10 mouse cellular contexts compared by ENCODE assay signal in the genomic region with DNA sequence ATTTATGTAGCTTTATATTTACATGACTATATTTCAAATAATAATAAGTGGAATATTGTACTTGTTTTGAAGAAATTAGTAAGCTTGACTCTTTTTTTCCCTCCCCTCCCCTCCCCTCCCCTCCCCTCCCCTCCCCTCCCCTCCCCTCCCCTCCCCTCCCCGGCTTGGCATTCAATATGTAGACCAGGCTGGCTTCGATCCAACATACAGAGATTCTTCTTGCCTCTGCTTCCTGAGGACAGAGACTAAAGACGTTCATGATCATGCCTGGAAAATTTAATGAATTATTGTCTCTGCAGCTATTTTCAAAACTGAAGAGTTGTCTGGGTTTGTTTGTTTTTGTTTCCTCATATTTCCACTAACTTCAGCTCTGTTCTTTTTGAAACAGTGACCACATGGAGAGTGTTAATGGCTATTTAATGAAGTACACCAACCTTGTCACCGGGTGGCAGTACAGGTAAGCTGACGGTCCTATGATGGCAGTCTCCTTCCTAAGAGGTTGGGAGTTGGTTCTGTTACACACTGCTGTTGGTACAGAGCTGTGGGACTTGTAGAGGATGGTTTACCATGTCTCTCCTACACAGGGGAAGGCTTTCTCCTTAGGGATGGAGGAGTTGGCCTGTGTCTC. TPM values are rescaled to one million over a fixed set of nuclear protein-coding genes. Genes with fewer than 3 reads are reported as not detected.
DNase-seq lines count a peak whose midpoint lies in the region; ATAC-seq and TF ChIP-seq lines count a peak whose summit lies in the region.
"Had no signal": no experiment of that assay in that cellular context is flagged by ENCODE, and none has a peak within 500 bp of the region (broad histone marks: within the 10 kb centered on the region; RNA-seq: fewer than 3 reads in every experiment).

No protein-coding gene starts in this region.

- DNase-seq in adrenal gland, postnatal 14 days = peak; percentile 57
- no peak for DNase-seq in adrenal gland, adult 8-10 months
- DNase-seq in left cerebral cortex, adult 2 months (ENCODE audit: extremely low spot score in 1 of 2, low spot score in 2 of 2) = no peak
- no peak for DNase-seq in left cerebral cortex, adult 11 months (ENCODE audit: low spot score)
- peak; percentile 31 for DNase-seq in c-Kit-positive CD71-negative TER-119-negative erythroid progenitor cells, embryonic 14.5 days (ENCODE audit: low read depth)
- no peak for DNase-seq in left cerebral cortex, postnatal 36 days (ENCODE audit: low spot score in 2 of 2)
- DNase-seq in forebrain, embryonic 11.5 days (ENCODE audit: low spot score) = no peak

- intact Hi-C loops in left cerebral cortex, adult 2 months (cut with DNase I) = no loop called here
- intact Hi-C loops in left cerebral cortex, postnatal 36 days (cut with DNase I) = no loop called here

- peak; percentile 9 for TF ChIP-seq CTCF in left cerebral cortex, adult 2 months (IDR thresholded peaks at IDR 0.05)

- H3K27me3 ChIP-seq in forebrain, embryonic 11.5 days (ENCODE audit: control insufficient read depth, insufficient read depth, low read length) = no peaks in the 10 kb centered on the region
- H3K27me3 ChIP-seq: heart, embryonic 15.5 days; stomach, embryonic 15.5 days had no signal

- no peak overlapping the region for H3K9ac ChIP-seq in forebrain, embryonic 11.5 days (ENCODE audit: low read length)
- H3K9ac ChIP-seq: heart, embryonic 15.5 days; stomach, embryonic 15.5 days had no signal

- no peak overlapping the region for H3K27ac ChIP-seq in left cerebral cortex, adult 2 months
- H3K27ac ChIP-seq in forebrain, embryonic 11.5 days (ENCODE audit: low read depth, low read length) = no peak overlapping the region
- H3K27ac ChIP-seq: heart, embryonic 15.5 days; stomach, embryonic 15.5 days had no signal

- no peak overlapping the region for H3K4me2 ChIP-seq in forebrain, embryonic 11.5 days (ENCODE audit: low read depth, low read length, severe bottlenecking)
- H3K4me2 ChIP-seq: heart, embryonic 15.5 days; stomach, embryonic 15.5 days had no signal

- peak; percentile 85 for ATAC-seq in megakaryocyte progenitor cell, adult 5-6 weeks (replicated peaks; ENCODE audit: poor library complexity)
- no peak for ATAC-seq in forebrain, embryonic 11.5 days (replicated peaks; ENCODE audit: low FRiP score)

- H3K4me1 ChIP-seq in forebrain, embryonic 11.5 days (replicated peaks; ENCODE audit: control insufficient read depth, insufficient read depth, low read length) = no peaks in the 10 kb centered on the region

- no peaks in the 10 kb centered on the region for H3K9me3 ChIP-seq in forebrain, embryonic 11.5 days (ENCODE audit: control insufficient read depth, low read length)
- H3K9me3 ChIP-seq: heart, embryonic 15.5 days; stomach, embryonic 15.5 days had no signal

- WGBS in forebrain, embryonic 11.5 days = 68% methylated on average over 4 of the region's 5 CpGs

- H3K36me3 ChIP-seq in forebrain, embryonic 11.5 days (ENCODE audit: control insufficient read depth, insufficient read depth, low read length) = peaks cover under 1% of the 10 kb centered on the region; the same call in 1 of the 2 replicates

- H3K4me3 ChIP-seq in left cerebral cortex, adult 2 months = no peak overlapping the region
- H3K4me3 ChIP-seq in forebrain, embryonic 11.5 days (ENCODE audit: low read depth, low read length) = no peak overlapping the region
- H3K4me3 ChIP-seq: heart, embryonic 15.5 days; stomach, embryonic 15.5 days had no signal

RNA-seq across cellular contexts. Expression of a gene that starts 10.9 kb away (rescaled TPM):
- total RNA-seq in adrenal gland, postnatal 14 days (2021) = 46.1 and 59.0 TPM in 2 replicates
- total RNA-seq in adrenal gland, adult 8-10 months (2022) = 10 to 100 TPM; 34.5 to 41.2 (median 37.7) TPM
- total RNA-seq in left cerebral cortex, adult 2 months (2021) = 10 to 100 TPM; 16.6 to 18.7 TPM
- 8.7 and 9.3 TPM in 2 replicates for total RNA-seq in megakaryocyte progenitor cell, adult 5-6 weeks (2015)
- 17.2 and 17.7 TPM in 2 replicates for total RNA-seq in megakaryocyte progenitor cell, adult 5-6 weeks (2017)
- total RNA-seq in left cerebral cortex, postnatal 36 days (2021) = 10 to 100 TPM; 15.0 to 16.4 TPM
- polyA plus RNA-seq in forebrain, embryonic 11.5 days (2014; fragmentation: Nextera tagmentation; extraction: Ambion mirVana) = 26.2 and 26.7 TPM in 2 replicates

RNA-seq across cellular contexts. Expression of a gene that starts 55.4 kb away (rescaled TPM):
- total RNA-seq in adrenal gland, postnatal 14 days (2021) = 46.9 and 54.0 TPM in 2 replicates
- total RNA-seq in adrenal gland, adult 8-10 months (2022) = 10 to 100 TPM; 40.6 to 55.9 (median 48.8) TPM
- 10 to 100 TPM; 32.0 to 33.2 TPM for total RNA-seq in left cerebral cortex, adult 2 months (2021)
- total RNA-seq in megakaryocyte progenitor cell, adult 5-6 weeks (2015) = 71.2 TPM in 2 replicates
- total RNA-seq in megakaryocyte progenitor cell, adult 5-6 weeks (2017) = 76.7 and 86.1 TPM in 2 replicates
- total RNA-seq in left cerebral cortex, postnatal 36 days (2021) = 10 to 100 TPM; 37.0 to 40.0 TPM
- 73.7 and 75.5 TPM in 2 replicates for polyA plus RNA-seq in forebrain, embryonic 11.5 days (2014; fragmentation: Nextera tagmentation; extraction: Ambion mirVana)

Comparison
In these comparisons a context has a peak if more than half of its experiments do, and no peak if none do; other contexts are left out.
1. DNase-seq: peak in adrenal gland, postnatal 14 days (single experiment) and c-Kit-positive CD71-negative TER-119-negative erythroid progenitor cells, embryonic 14.5 days (single experiment); none in adrenal gland, adult 8-10 months (single experiment), left cerebral cortex, adult 2 months (0 of 2), left cerebral cortex, adult 11 months (single experiment), left cerebral cortex, postnatal 36 days (0 of 2) and forebrain, embryonic 11.5 days (single experiment).